Mouse (Mus musculus) midbrain, embryonic 12.5 days (tissue): ENCODE measurements around the gene Drd1. TPM values are rescaled to one million over a fixed set of nuclear protein-coding genes. Genes with fewer than 3 reads are reported as not detected.

ENCODE experiments used
- ATAC-seq: fragments of 200-750 bp; cut with Nextera tagmentation; 2 replicates; pipeline ENCODE4 v1.8.0; 2017; ENCODE audit warnings: low read depth, moderate TSS enrichment, moderate library complexity; ENCODE audit not compliant: low FRiP score
- H3K27ac ChIP-seq: fragments of 300-500 bp; sonication (generic); replicated peaks from 2 replicates; pipeline ENCODE4 v1.5.1; 2016; ENCODE audit warnings: mild to moderate bottlenecking
- H3K27me3 ChIP-seq: fragments of 300-500 bp; sonication (generic); 2 replicates; pipeline ENCODE4 v1.6.1; 2016; ENCODE audit warnings: mild to moderate bottlenecking
- H3K36me3 ChIP-seq: fragments of 300-500 bp; sonication (generic); 2 replicates; pipeline ENCODE4 v1.6.1; 2016
- H3K4me1 ChIP-seq: fragments of 300-500 bp; sonication (generic); 2 replicates; pipeline ENCODE4 v1.6.1; 2016
- H3K4me2 ChIP-seq: fragments of 300-500 bp; sonication (generic); replicated peaks from 2 replicates; pipeline ENCODE4 v1.6.1; 2016; ENCODE audit warnings: mild to moderate bottlenecking, moderate library complexity
- H3K4me3 ChIP-seq: fragments of 300-500 bp; sonication (generic); 2 replicates; pipeline ENCODE4 v1.5.1; 2016; ENCODE audit warnings: mild to moderate bottlenecking
- H3K9ac ChIP-seq: fragments of 300-500 bp; sonication (generic); replicated peaks from 2 replicates; pipeline ENCODE4 v1.6.1; 2016; ENCODE audit warnings: mild to moderate bottlenecking, moderate library complexity
- H3K9me3 ChIP-seq: fragments of 300-500 bp; sonication (generic); 2 replicates; pipeline ENCODE4 v1.6.1; 2016; ENCODE audit warnings: mild to moderate bottlenecking
- WGBS: fragments of 180-500 bp; shearing (Covaris S2); methylation state at CpG from one replicate; pipeline ENCODE4 v1.1.7; 2016; 5-methylcytosine and 5-hydroxymethylcytosine counted together
- polyA plus RNA-seq: library from polyadenylated mRNA; unstranded; fragments of >200 nt; fragmentation: Nextera tagmentation; extraction: Ambion mirVana; gene quantifications from 2 replicates; pipeline ENCODE4 v1.2.1, GENCODE M21; 2016

Drd1 gene
- polyA plus RNA-seq, 1 experiment from 2014 or later = 0.75 TPM

- no peak overlapping the region for H3K9ac ChIP-seq
- no peak overlapping the region for H3K4me3 ChIP-seq
- no peak for ATAC-seq
- WGBS = 85% methylated on average over 4 of the region's 4 CpGs
- no peak overlapping the region for H3K4me2 ChIP-seq
- H3K27ac ChIP-seq = no peak overlapping the region
- no peaks in the 10 kb centered on the region for H3K27me3 ChIP-seq
- H3K4me1 ChIP-seq = no peaks in the 10 kb centered on the region
- H3K9me3 ChIP-seq = no peaks in the 10 kb centered on the region
- H3K36me3 ChIP-seq = no peaks in the 10 kb centered on the region
These were observed 17.6 kb downstream of the Drd1 start for GRCm38 (mm10) chr13:54037936-54038335.

DNA sequence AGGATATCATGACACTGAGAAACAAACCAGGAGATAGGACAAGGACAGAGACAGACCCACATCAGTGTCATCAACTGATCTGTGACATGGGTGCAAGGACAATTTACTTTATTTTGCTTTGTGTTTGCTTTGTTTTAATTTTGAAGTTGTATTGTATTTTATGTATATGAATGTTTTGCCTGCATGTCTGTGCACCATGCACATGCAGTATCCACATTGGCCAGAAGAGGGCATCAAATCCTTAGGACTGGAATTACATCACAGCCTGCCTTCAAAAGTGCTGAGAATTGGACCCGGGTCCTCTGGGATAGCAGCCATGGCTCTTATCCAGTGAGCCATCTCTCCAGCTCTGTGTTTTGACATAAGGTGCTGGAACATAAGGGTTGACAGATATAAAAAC is 20.0 kb downstream of the Drd1 start:
- Histone ChIP-seq H3K4me2 (no peak overlapping the region), H3K36me3 (no peaks in the 10 kb centered on the region)
- 69% methylated on average over 1 of the region's 1 CpGs for WGBS

DNA sequence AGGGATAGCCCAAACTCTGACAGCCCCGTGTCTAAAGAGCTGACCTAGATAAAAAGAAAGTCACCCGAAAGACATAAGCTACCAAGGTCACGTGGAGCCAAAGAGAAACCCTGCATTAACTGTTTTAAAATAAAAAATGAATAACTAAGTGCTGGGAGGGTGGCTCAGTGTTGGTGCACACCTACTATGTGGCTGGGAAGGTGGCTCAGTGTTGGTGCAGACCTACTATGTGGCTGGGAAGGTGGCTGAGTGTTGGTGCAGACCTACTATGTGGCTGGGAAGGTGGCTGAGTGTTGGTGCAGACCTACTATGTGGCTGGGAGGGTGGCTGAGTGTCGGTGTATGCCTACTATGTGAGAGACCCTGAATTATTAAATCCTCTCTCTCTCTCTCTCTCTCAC is 21.9 kb downstream of the Drd1 start:
- no peak overlapping the region for H3K4me2 ChIP-seq
- no peak for ATAC-seq
- WGBS = 87% methylated on average over 4 of the region's 4 CpGs
- H3K4me3 ChIP-seq = no peak overlapping the region
- H3K4me1 ChIP-seq = no peaks in the 10 kb centered on the region
- H3K36me3 ChIP-seq = no peaks in the 10 kb centered on the region
- no peak overlapping the region for H3K27ac ChIP-seq
- no peaks in the 10 kb centered on the region for H3K27me3 ChIP-seq
- no peaks in the 10 kb centered on the region for H3K9me3 ChIP-seq
- no peak overlapping the region for H3K9ac ChIP-seq

More for the DNA sequence above, 20.0 kb downstream of the Drd1 start:
- H3K9ac ChIP-seq = no peak overlapping the region
- H3K4me3 ChIP-seq = no peak overlapping the region
- H3K27me3 ChIP-seq = no peaks in the 10 kb centered on the region
- no peak overlapping the region for H3K27ac ChIP-seq
- no peak for ATAC-seq
- no peaks in the 10 kb centered on the region for H3K9me3 ChIP-seq
- no peaks in the 10 kb centered on the region for H3K4me1 ChIP-seq

- 86% methylated on average over 7 of the region's 7 CpGs for WGBS
- H3K36me3 ChIP-seq = no peaks in the 10 kb centered on the region
- no peak overlapping the region for H3K4me2 ChIP-seq
- no peak overlapping the region for H3K9ac ChIP-seq
- no peaks in the 10 kb centered on the region for H3K9me3 ChIP-seq
- ATAC-seq = no peak
- H3K4me1 ChIP-seq = no peaks in the 10 kb centered on the region
- H3K4me3 ChIP-seq = no peak overlapping the region
- no peaks in the 10 kb centered on the region for H3K27me3 ChIP-seq
- H3K27ac ChIP-seq = no peak overlapping the region
These were observed 28.4 kb downstream of the Drd1 start for GRCm38 (mm10) chr13:54027079-54027478.

GRCm38 (mm10) chr13:54023311-54023710 is 32.2 kb downstream of the Drd1 start:
- no peaks in the 10 kb centered on the region for H3K4me1 ChIP-seq
- no peak overlapping the region for H3K4me2 ChIP-seq
- H3K9me3 ChIP-seq = no peaks in the 10 kb centered on the region
- WGBS = 79% methylated on average over 5 of the region's 5 CpGs
- no peaks in the 10 kb centered on the region for H3K36me3 ChIP-seq
- H3K27ac ChIP-seq = no peak overlapping the region
- no peak overlapping the region for H3K4me3 ChIP-seq
- H3K27me3 ChIP-seq = no peaks in the 10 kb centered on the region
- ATAC-seq = no peak
- H3K9ac ChIP-seq = no peak overlapping the region

DNA sequence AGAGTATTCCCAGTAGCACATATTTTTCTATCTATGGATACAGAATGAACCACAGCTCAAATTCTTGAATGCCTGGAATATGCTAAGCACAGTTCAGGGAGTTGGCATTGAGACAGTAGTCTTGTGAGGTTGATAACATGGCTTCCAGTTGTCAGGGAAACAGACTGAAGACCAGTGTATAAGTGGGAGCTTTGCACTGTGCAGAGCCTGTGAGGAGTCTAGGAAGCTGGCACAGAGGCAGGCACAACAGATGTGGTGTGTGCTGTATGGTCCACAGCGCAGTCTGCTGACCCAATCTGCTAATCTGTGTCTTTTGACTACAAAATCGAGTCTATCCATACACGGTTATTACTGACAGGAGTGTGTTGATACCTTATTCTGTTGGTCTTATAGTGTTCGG is 46.8 kb downstream of the Drd1 start:
- no peak for ATAC-seq
- no peaks in the 10 kb centered on the region for H3K36me3 ChIP-seq
- no peaks in the 10 kb centered on the region for H3K9me3 ChIP-seq
- 86% methylated on average over 4 of the region's 4 CpGs for WGBS
- H3K27me3 ChIP-seq = no peaks in the 10 kb centered on the region
- H3K9ac ChIP-seq = no peak overlapping the region
- H3K4me2 ChIP-seq = no peak overlapping the region
- no peaks in the 10 kb centered on the region for H3K4me1 ChIP-seq
- no peak overlapping the region for H3K4me3 ChIP-seq
- H3K27ac ChIP-seq = no peak overlapping the region

Other genes with a start within 250 kb of the Drd1 start
- gene Sfxn1, start 16.2 kb upstream of the Drd1 start, polyA plus RNA-seq = 73.8 and 75.1 TPM in 2 replicates
- gene Hrh2, start 136.4 kb upstream of the Drd1 start, polyA plus RNA-seq = 0.08 and 0.34 TPM in 2 replicates